Mouse (Mus musculus): ENCODE data around the gene Ewsr1. TPM values are rescaled to one million over a fixed set of nuclear protein-coding genes. Genes with fewer than 3 reads are reported as not detected.
"Not testable (repeated sequence)": the region's sequence is repeated elsewhere in the genome, so short reads cannot be mapped to it uniquely, and the experiment has no call there.

Gene Ewsr1
- polyA plus RNA-seq, 1 experiment from 2014 or later = 903 TPM

- 69% methylated on average over 2 of the region's 2 CpGs for WGBS
- H3K27ac ChIP-seq (replicated peaks) = no peak overlapping the region
- H3K36me3 ChIP-seq = peaks cover 96% of the 10 kb centered on the region
- H3K4me3 ChIP-seq = no peak overlapping the region
- H3K4me1 ChIP-seq = peaks cover 10% of the 10 kb centered on the region
- no peaks in the 10 kb centered on the region for H3K27me3 ChIP-seq (ENCODE audit: low read depth, poor library complexity, severe bottlenecking)
- H3K9me3 ChIP-seq (replicated peaks) = no peaks in the 10 kb centered on the region
- no peak for DNase-seq (ENCODE audit: low spot score)
These were observed 7.4 kb downstream of the Ewsr1 start for GRCm38 (mm10) chr11:5091706-5092105.

- DNase-seq (ENCODE audit: low spot score) = no peak
- no peak overlapping the region for H3K4me3 ChIP-seq
- no peak overlapping the region for H3K27ac ChIP-seq (replicated peaks)
- H3K4me1 ChIP-seq = no peaks in the 10 kb centered on the region
- H3K36me3 ChIP-seq = peaks cover 100% of the 10 kb centered on the region
- no peaks in the 10 kb centered on the region for H3K9me3 ChIP-seq (replicated peaks)
- H3K27me3 ChIP-seq (ENCODE audit: low read depth, poor library complexity, severe bottlenecking) = no peaks in the 10 kb centered on the region
- 96% methylated on average over 1 of the region's 1 CpGs for WGBS
These were observed 9.9 kb downstream of the Ewsr1 start for GRCm38 (mm10) chr11:5089147-5089546.

DNA sequence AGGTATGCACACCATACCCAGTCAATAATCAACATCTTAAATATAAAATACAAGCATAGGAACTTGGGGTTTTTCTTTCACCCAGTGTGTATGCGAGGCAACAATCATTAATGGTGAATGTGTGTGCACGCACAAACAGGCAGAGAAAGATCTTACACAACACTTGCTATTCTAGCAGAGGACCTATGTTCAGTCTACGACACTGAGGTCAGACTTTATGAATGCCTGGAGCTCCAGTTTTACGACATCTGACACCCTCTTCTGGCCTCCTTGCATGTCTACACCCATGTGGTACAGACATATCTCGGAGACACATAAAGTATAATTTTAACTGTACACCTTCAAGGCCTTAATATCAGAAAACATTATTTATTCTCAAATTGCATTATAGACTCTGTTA, 22.2 kb downstream of the Ewsr1 start:
- not testable (repeated sequence) for H3K4me3 ChIP-seq; H3K4me1 ChIP-seq; DNase-seq (ENCODE audit: low spot score); H3K27ac ChIP-seq (replicated peaks); H3K27me3 ChIP-seq (ENCODE audit: low read depth, poor library complexity, severe bottlenecking); H3K9me3 ChIP-seq (replicated peaks)
- peaks cover 92% of the 10 kb centered on the region for H3K36me3 ChIP-seq
- whole genome bisulfite sequencing = 91% methylated on average over 4 of the region's 5 CpGs

- no peak overlapping the region for H3K27ac ChIP-seq (replicated peaks)
- no peaks in the 10 kb centered on the region for H3K4me1 ChIP-seq
- no peaks in the 10 kb centered on the region for H3K27me3 ChIP-seq (ENCODE audit: low read depth, poor library complexity, severe bottlenecking)
- no peak for DNase-seq (ENCODE audit: low spot score)
- H3K36me3 ChIP-seq = peaks cover 92% of the 10 kb centered on the region
- no peak overlapping the region for H3K4me3 ChIP-seq
- H3K9me3 ChIP-seq (replicated peaks) = no peaks in the 10 kb centered on the region
These were observed 23.3 kb downstream of the Ewsr1 start for GRCm38 (mm10) chr11:5075760-5076159.

DNA sequence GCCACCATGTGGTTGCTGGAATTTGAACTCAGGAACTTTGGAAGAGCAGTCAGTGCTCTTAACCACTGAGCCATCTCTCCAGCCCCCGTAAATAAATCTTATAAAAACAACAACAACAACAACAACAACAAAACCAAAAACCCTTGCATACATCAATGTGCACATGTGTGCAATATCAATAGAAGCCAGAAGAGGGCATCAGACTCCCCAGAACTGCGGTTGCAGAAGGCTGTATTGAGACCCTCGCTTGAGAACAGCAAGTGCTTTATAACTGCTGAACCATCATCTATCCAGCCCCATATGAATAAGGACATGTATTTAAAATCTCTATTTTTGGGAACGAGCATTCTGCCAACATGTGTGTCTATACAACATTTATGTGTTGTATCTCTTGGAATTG, 24.2 kb downstream of the Ewsr1 start:
- DNase-seq (ENCODE audit: low spot score) = no peak
- Histone ChIP-seq H3K36me3 (peaks cover 92% of the 10 kb centered on the region), H3K27ac (replicated peaks) (no peak overlapping the region), H3K4me3 (no peak overlapping the region), H3K27me3 (ENCODE audit: low read depth, poor library complexity, severe bottlenecking) (no peaks in the 10 kb centered on the region), H3K4me1 (no peaks in the 10 kb centered on the region), H3K9me3 (replicated peaks) (no peaks in the 10 kb centered on the region)
- WGBS = 81% methylated on average over 4 of the region's 4 CpGs

DNA sequence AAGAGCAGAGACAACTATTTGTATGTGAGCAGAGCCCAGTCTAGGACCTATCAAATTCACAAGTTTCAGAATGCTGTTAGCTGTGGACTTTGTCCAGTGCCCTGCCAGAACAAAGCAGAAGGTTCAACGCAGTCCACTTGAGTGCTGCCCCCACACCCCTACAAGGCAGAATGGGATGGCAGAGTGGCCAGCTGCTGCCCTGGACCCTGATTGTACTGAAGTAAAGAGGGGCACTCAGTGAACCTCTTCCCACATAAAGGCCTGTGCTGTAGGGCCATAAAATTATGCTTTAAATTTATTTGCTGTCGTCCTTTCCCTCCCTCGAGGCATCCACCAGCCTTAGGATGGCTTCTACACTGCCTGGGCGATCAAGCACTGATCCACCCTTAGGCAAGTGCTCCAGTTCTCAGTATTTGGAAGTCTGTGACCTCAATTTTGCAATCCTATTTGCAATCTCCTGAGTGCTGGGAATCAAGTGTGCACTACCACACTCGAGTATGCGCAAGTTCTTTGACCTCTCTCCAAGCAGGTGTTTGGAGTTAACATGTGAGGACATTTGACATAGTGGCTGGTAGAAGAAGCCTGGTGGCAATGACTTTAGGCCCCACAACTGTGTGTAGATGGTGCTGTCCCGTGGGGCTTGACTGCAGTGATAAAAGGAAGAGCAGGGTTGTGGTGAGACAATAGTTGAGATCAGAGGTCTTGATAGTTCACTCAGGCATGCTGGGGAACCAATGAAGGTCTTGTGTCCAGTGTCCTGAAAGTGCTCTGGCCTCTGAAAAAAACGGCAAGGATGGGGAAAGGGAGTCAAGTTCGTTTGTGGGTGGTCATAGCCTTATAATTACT, 30.7 kb downstream of the Ewsr1 start:
- Histone ChIP-seq H3K36me3 (peaks cover 57% of the 10 kb centered on the region), H3K9me3 (replicated peaks) (no peaks in the 10 kb centered on the region), H3K27ac (replicated peaks) (no peak overlapping the region), H3K4me1 (peaks cover 24% of the 10 kb centered on the region), H3K4me3 (no peak overlapping the region), H3K27me3 (ENCODE audit: low read depth, poor library complexity, severe bottlenecking) (peaks cover 18% of the 10 kb centered on the region)
- no peak for DNase-seq (ENCODE audit: low spot score)
- 86% methylated on average over 9 of the region's 9 CpGs for WGBS

GRCm38 (mm10) chr11:5067063-5067462, 32.0 kb downstream of the Ewsr1 start:
- H3K4me1 ChIP-seq = peaks cover 37% of the 10 kb centered on the region
- H3K36me3 ChIP-seq = peaks cover 44% of the 10 kb centered on the region
- DNase-seq (ENCODE audit: low spot score) = no peak
- no peaks in the 10 kb centered on the region for H3K9me3 ChIP-seq (replicated peaks)
- peaks cover 30% of the 10 kb centered on the region for H3K27me3 ChIP-seq (ENCODE audit: low read depth, poor library complexity, severe bottlenecking)
- H3K27ac ChIP-seq (replicated peaks) = no peak overlapping the region
- no peak overlapping the region for H3K4me3 ChIP-seq

- Histone ChIP-seq H3K36me3 (peaks cover 31% of the 10 kb centered on the region), H3K9me3 (replicated peaks) (no peaks in the 10 kb centered on the region), H3K27me3 (ENCODE audit: low read depth, poor library complexity, severe bottlenecking) (peaks cover 49% of the 10 kb centered on the region), H3K4me1 (peaks cover 53% of the 10 kb centered on the region), H3K4me3 (peak within 1 kb of the TSS; percentile 83), H3K27ac (replicated peaks) (peak within 1 kb of the TSS; percentile 84)
- under 1% methylated on average over 50 of the region's 50 CpGs for WGBS
- peak; percentile 90 for DNase-seq (ENCODE audit: low spot score)
These were observed 33.8 kb downstream of the Ewsr1 start, which contains the start of gene Gas2l1 for GRCm38 (mm10) chr11:5065056-5065821. TSS of gene Gas2l1 (minus strand) at chr11:5065327.

DNA sequence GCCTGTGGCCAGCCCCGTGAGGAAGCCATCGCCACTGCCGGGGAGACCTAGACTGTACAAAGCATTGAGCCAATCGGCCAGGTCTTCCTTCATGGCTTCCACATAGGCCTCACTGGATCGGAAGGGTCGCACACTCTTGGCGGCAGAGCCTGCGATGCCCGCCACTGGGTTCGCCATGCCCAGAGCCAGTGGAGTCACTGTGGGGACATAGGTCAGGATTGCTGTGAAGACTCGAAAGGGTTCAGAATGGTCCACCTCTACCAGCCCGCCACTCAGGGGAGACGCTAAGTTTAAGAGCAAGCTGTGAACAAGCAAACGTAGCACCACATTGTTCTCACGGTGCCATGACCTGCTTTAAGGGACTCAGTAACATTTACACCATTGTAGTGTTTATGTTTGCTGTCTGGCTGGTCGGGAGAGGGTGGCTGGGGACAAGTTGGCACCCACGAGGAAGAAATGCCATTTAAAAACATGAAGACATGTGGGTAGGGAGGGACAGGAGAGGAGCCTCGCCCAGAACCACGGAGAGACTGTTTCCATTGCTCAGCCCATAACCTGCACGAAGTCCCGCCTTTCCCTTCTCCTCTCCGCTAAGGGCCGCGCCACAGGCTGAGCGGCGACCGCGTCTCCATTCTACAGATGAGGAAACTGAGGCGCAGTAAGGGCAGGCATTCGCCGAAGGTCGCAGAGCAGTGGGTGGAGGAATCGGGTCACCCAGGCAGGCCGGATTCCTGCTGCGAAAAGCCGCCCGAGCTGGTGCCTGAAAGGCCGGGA, 34.6 kb downstream of the Ewsr1 start:
- Histone ChIP-seq H3K4me3 (peak overlapping the region; percentile 83), H3K27me3 (ENCODE audit: low read depth, poor library complexity, severe bottlenecking) (peaks cover 56% of the 10 kb centered on the region), H3K36me3 (peaks cover 24% of the 10 kb centered on the region), H3K4me1 (peaks cover 58% of the 10 kb centered on the region), H3K9me3 (replicated peaks) (no peaks in the 10 kb centered on the region), H3K27ac (replicated peaks) (peak overlapping the region; percentile 84)
- DNase-seq (ENCODE audit: low spot score) = peak; percentile 42
- WGBS = 17% methylated on average over 38 of the region's 38 CpGs

DNA sequence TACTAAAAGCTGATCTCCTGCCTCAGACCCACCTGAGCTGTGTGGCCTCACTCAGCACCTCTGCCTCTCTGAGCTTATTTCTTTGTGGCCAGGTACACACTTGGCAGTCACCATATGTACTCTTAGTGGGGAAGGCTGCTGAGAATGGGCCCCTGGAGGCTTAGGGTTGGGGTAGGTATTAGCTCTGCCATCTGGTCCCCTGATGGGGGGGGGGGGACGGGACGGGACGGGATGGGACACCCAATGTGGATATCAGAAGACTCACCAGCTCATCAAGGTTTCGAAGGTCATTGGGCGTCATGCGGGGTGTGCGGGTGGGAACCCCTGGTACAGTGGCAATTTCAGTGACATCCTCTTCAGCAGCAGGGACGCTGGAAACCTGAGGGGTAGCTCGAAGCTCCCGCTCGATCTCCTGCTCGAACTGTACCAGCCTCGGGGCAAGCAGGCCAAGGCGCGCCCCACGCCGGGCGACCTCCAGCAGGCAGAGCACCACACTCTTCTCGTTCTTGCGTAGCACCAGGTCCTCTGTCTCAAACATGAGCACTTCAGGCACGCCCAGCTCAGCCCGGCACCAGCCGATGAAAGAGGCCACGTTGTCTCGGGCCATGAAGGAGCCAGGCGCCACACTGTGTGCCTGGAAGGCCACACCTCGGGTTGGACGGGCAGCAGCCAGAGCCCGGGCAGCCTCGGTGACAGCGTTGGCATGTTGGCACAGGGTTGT, 35.3 kb downstream of the Ewsr1 start:
- WGBS = 56% methylated on average over 31 of the region's 31 CpGs
- peak overlapping the region; percentile 46; the same call in 1 of the 2 replicates for H3K27ac ChIP-seq (replicated peaks)
- H3K36me3 ChIP-seq = peaks cover 17% of the 10 kb centered on the region
- H3K9me3 ChIP-seq (replicated peaks) = no peaks in the 10 kb centered on the region
- no peak for DNase-seq (ENCODE audit: low spot score)
- H3K4me1 ChIP-seq = peaks cover 65% of the 10 kb centered on the region
- H3K4me3 ChIP-seq = peak overlapping the region; percentile 83
- peaks cover 64% of the 10 kb centered on the region for H3K27me3 ChIP-seq (ENCODE audit: low read depth, poor library complexity, severe bottlenecking)

GRCm38 (mm10) chr11:5062860-5063505, 36.1 kb downstream of the Ewsr1 start:
- H3K9me3 ChIP-seq (replicated peaks) = no peaks in the 10 kb centered on the region
- no peak overlapping the region for H3K27ac ChIP-seq (replicated peaks)
- WGBS = 60% methylated on average over 13 of the region's 13 CpGs
- H3K4me3 ChIP-seq = 0 out of 2 replicates have a peak overlapping the region, but pooled peaks have one; percentile 54
- H3K27me3 ChIP-seq (ENCODE audit: low read depth, poor library complexity, severe bottlenecking) = peaks cover 71% of the 10 kb centered on the region
- H3K4me1 ChIP-seq = peaks cover 72% of the 10 kb centered on the region
- DNase-seq (ENCODE audit: low spot score) = no peak
- peaks cover 9% of the 10 kb centered on the region for H3K36me3 ChIP-seq
